Mouse (Mus musculus): ENCODE data around the gene Gm3015.
"Not testable (repeated sequence)": the region's sequence is repeated elsewhere in the genome, so short reads cannot be mapped to it uniquely, and the experiment has no call there.

Gm3015 gene

GRCm38 (mm10) chr14:42768721-42769120 lies at the start of gene Gm3015:
Gm3015 (minus strand) TSS chr14:42768821.
- not testable (repeated sequence) for DNase-seq

GRCm38 (mm10) chr14:42797887-42798286 lies 29.3 kb upstream of the Gm3015 start, which contains the start of gene Gm10377:
Gm10377 (minus strand) TSS chr14:42797987.
- DNase-seq: not testable (repeated sequence)
